Mouse (Mus musculus) adrenal gland, adult (tissue): ENCODE data around the gene Tff3.

ENCODE experiments used
- DNase-seq, 2 experiments: peaks; one replicate each; pipeline ENCODE4 v3.0.0; 2022 to 2023; ENCODE audit warnings: low spot score in 1 of 2; ENCODE audit not compliant: inconsistent age in 2 of 2

The Tff3 gene

DNA sequence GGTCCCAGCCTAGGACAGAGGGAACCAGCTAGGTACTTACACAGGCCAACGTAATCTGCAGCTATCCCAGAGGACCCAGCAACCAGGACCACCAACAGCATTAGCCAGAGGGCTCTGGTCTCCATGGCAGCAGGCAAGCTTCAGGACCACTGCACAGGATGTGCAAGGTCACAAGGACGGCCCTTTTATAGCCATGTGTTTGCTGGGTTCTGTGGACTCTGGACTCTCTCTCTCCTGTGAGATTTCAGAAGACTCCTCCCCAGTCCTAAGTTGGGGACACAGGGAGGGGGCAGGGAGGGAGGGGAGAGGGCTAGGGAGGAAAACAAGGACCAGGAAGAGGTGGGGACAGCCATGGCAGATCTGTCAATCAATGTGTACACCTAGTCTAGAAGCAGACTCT is at the start of gene Tff3:
Tff3 (minus strand) TSS at position 195 of the 400 bp plus-strand sequence.
- no peak for DNase-seq

DNA sequence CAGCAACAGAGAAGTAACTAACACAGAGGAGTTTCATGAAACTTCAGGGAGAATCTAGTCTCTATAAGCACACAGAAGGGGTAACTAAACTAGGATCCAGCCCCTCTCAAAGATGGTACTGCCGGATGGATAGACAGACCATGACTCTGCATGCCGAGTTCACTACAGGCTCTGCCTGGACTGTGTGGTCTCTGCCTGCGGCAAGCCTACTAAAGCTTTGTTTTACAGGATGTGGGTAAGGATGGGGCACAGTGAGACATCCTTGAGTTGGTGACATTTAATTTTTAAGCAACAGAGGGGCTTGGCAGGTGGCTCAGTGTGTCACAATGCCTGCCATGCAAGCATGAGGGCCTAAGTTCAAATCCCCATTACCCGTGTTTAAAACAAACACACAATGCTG is 46.9 kb upstream of the Tff3 start:
- no peak for DNase-seq

DNA sequence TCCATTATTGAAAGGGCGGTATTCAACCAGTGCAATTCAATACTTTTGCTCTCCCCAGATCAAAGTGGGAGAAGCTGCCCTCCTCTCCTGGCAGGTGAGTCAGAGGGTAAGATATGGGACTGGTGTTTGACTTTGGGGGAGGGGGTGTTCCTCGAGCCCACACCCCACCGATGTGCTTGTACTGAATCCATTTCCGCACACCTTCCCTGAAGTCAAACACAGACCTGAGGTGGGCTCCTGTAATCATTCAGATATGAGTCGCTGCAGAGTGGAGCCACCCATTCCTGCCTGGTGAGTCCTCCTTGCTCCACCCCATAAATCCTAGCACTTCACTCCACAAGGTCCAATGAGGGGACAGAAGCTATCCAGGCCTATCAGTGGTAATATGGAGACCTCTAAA is 40.4 kb upstream of the Tff3 start:
- no peak for DNase-seq

DNA sequence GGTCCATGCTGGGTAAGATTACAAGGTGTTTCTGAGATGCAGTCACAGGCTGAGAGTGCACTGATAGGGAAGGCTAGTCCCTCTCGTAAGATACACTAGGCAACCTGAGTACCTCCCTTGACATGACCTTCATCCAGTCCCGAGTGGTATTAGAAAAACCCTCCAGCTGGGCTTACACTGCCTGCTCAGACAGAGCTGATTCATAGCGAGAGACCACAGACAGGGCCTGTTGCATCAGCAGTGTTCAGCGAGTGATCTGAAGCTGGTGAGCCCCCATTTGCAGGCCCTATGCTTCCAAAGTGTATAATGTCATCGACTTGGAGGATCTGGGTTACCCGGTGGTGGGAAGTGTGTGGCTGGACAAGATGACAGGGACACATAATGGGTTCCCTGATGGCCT is 35.7 kb upstream of the Tff3 start, which contains the start of gene Tff1:
Tff1 (minus strand) TSS at position 151 of the 400 bp plus-strand sequence.
- no peak for DNase-seq

DNA sequence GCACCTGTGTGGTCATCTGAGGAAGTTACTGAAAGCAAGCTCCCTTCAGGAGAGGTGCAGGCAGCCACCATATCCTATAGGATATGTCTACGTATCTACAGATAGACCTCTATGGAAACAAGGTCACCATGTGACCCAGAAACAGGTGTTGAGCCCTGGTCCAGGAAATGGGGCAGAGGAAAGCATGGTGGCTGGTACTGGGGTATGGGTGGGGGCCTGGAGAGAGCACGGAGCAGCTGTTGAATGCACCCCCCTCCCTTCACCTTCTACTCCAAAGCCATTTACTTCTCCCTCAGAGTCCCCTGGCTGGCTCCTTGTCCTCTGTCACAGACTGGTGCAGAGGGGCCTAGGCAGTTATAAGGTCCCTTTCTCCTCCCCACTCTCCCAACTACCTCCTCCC is 34.4 kb upstream of the Tff3 start:
- DNase-seq, result no peak

DNA sequence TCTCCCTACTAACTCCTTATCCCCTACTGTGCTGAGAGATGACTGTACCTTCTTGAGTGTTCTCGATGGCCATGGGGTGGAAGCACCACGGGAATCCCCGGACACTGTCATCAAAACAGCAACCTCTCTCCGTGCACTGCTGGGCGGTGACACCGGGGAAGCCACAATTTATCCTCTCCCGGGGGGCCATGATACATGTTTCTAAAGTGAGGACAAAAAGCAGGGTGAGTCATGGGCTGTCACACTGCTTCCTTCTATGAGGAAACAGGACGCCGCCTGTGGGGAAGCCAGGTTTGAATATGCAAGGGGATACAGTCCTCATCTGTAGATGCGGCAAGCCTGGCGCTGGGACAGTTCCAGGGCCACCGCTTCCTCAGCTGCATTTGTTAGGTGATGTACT is 33.2 kb upstream of the Tff3 start:
- DNase-seq, result peak; percentile 20 to 31

DNA sequence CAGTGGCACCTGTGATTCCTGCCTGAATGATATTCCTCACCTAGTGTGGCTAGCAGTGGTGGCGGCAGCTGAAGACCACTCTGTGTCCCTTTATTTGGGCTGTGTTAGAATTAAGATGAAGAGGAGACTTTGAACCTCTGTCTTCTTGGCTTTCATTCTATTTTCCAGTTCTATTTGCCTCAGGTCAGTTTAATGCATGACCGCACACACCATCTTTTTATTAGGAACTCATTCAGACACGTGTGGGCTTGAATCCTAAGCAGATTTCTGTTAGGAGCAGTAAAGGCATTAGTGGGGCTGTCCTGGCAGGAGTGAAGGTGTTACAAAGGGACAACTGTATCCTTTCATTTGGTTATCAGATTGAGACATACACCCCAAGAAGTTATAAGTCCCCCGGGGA is 30.8 kb upstream of the Tff3 start:
- DNase-seq, result no peak

DNA sequence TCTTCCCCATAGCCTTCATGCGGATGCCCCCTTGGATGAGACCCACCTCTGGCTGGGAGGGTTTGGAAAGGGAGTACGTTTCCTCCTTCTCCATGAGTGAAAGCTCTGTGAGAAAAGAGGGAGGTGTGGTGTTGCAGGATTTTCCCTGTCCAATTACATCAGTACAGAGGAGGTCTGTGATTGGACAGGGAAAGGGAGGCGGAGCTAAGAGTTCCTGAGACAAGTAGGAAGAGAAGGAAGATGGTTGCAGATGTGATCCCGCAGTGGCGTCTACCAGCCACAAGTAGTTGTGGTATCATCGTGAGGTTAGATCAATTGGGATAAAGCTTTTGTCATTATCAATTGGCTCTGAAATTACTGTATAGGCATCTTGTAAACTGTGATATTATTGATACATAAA is 28.5 kb upstream of the Tff3 start:
- no peak for DNase-seq

DNA sequence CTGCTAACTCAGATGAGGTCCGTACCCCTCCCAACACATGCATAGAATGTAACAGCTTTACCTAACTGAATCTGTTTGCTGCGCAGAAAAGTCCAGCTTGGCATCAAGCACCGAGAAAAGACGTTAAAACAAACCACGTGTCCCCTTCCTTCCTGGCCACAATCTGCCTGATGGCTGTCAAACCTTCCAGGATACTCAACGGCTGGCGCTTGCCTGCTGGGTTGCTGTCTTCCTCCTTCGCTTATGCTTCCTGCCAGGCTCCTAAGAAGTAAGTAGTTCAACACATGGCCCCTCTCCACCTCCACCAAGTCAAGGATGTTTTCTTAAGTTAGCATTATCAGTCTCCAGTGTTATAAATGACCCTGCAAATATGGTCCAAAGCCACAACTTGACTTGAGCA is 24.3 kb upstream of the Tff3 start:
- no peak for DNase-seq

DNA sequence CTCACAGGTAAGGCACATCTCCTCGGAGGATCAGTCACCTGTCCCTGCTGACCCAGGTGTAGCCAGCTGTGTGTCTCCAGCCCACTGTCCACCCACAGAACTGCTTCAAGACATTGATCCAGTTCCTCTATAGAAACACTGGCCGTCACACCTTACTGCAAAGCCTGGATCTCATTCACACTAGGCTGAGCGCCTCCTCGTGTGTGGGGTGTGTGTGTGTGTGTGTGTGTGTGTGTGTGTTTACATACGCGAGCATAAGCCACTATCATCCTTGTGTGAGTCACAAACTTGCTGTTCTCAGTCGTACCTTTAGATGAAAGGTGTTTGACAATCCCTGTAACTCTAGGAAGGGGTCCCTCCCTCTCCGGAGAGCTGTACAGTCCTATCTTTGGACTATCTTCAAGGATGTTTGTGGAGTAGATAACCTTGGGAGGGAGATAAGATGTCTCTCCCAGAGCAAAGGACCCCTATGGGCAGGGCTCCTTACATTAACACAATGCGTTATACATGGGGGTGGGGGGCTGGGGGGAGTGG is 23.6 kb upstream of the Tff3 start:
- DNase-seq, result no peak

DNA sequence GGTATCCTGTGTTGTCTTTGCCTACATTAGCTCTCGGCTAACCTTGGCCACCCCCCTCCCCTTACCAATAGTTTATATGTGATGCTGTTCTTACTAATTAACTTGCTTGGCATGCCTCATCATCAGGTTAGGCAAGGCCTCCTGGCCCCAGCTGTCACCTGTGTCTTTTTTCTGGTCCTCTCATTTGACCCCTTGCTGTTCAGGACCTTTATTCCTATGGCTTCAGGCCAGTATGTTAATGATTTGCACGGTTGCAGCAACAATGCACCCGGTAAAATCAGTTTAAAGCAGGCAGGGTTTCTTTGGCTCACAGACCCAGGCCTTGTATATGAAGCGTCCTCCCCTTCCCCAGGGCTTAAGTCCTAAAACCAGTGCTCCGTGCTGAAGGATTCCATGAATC is 23.1 kb upstream of the Tff3 start:
- no peak for DNase-seq

DNA sequence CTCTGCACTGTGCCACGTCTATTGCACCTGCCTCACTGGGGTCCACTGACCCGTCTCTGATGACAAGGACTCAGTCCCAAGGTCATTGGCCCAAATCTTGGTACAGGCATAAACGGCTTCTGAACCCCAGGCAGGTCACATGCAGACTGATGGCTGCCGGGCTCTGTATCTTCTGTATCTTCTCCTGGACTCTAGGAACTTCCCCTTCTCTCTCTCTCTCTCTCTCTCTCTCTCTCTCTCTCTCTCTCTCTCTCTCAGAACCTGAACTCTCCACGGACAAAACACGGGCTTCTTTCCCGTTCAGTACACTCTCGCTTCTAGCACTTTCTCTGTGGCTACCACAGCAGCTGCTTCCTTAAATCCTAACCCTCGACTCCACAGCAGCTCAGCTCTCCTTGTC is 16.6 kb upstream of the Tff3 start:
- no peak for DNase-seq

DNA sequence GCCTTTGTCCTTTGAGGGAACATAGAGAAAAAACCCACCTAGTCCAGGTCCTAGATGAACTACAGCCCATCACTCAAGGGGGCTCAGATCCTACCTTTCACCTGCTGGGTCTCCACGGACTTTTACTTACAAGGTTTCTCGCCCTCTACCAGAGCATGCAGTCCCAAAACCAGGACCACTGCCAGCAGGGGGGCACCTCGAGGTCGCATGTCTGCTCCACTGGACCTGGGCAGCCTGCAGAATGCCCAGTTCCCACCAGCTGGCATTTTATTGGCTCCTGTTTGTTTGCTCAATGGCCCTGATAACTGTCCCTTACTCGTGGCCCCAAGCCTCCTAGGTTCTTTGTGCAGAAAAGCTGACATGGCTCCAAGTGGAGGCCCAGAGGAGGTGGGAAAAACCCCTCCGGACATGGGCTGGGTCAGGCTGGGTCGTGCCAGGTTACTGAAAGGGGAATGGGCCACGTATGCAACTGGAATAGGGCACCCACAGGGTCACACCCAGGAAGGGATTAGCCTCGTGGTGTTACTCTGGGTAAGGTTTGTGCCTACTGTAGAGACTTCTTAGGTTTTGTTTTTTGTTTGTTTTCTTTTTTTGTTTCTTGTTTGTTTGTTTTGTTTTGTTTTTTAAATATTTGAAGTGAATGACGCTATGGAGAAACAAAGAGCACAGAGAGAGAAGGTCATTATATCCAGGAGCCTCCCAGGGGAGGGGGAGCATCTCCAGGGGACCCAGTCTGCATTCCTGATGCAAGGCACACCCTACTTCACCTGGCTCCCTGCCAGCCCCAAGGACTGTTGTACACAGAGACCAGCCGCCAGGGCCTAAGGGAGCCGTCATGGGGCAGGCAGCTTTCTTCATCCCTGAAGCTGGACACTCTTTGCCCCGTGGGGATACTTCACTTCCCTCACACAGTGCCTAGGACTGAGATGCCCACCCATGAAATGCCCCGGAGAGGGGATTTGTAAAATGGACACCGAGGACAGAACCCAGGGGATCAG is 14.9 kb upstream of the Tff3 start, which contains the start of gene Tff2:
Tff2 (minus strand) TSS at position 243 of the 998 bp plus-strand sequence.
- no peak for DNase-seq

DNA sequence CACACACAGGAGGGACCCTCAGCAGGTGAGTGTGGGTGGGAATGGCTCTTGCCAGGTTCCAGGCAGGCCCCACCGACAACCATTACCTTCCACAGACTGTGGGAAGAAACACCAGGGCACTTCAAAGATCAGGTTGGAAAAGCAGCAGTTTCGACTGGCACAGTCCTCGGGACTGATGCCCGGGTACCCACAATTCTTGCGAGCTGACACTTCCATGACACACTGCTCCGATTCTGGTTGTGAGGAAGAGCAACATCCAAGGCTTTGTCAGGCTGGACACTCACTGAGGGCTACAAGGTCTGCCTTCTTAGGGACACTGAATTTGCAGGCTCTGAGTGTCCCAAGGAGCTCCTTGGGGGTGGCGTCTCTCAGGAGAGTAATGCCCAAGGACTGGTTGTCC is 12.7 kb upstream of the Tff3 start:
- peak; percentile 37 to 71 for DNase-seq

DNA sequence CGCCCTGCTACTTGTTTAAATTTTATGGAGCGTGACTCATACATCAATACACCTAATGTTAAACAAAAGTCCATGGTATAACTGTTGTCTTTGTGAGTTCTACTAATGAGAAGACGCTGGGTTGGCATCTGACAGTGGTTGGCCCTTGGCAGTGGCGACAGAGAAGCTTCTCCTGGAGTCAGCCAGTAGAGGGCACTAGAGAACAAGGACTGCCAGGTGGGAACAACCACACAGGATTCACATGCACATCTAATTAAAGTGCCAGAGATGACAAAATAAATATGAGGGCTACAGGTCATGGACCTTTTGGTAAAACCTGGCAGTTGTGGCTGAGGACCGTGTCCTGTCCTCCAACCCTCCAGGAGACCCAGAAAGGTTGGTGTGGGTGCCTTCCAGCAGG is 9.0 kb upstream of the Tff3 start:
- peak; percentile 54 to 86 for DNase-seq

DNA sequence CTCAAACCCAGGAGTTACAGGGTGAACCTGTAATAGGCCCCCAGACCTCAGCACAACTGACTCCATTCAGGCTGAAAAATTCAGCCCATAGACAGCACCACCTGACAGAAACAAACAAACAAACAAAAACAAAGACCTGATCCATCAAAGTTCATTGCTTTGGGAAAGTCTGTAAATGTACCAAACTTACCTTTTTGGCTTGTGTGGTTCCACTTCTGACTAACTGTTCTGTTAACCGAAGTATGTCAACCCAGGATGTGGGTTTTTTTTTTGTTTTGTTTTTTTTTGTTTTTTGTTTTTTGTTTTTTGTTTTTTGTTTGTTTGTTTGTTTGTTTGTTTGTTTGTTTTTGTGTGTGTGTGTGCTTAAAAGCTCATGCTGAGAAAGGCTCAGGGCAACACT is 7.4 kb upstream of the Tff3 start:
- DNase-seq, result no peak

DNA sequence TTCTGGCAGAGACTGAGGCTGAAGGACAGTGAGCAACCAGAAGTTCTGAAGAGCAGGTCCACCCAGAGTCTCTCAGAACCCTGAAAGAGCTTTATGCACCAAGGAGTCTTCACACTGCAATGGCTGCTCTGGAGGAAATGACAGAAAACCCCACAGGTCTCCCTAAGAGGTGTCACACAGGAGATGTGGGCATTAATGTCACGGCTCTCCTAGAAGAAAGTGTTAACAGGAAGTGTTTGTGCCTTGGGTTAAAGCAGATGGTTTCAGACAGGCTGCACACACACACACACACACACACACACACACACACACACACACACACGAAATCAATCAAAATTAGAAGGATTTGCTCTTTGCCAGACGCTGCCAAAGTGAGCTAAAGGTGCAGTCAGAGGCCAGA is 6.8 kb upstream of the Tff3 start:
- no peak for DNase-seq

DNA sequence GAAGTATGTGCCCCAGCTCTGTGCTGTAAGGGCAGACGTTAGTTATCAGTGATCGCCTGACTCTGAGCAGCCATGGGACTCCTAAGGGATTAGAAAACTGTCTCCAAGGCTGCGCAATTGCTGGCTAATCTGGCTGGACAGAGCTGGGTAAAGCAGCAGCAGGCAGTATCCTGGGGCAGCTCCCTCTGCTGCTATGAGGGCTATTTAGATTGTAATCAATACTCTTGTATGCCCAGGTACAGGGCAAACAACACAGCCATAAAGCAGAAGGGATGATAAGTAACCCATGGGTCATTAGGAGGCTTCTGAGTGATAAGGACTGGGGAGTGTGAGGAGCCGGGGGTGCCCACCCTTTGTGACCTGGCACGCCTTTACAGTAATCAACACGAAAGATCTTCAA is 5.5 kb upstream of the Tff3 start:
- no peak for DNase-seq

DNA sequence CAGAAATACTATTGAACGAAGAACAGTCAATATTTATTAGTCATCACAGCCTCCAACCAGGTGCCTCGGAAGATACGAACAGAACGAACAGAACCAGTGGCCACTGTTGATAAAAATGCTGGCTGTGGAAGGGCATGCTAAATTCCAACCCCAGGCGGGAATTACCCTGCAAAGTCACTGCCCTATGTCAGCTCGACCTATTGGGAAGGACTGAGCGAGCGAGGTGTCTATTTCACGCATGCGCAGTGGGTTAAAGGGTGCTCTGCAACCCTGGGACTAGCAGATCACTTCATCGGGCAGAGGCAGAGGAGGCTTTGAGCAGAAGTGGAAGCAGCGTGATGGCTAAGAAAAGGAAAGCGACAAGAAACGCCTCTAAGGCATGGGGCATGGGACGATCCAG is 4.3 kb upstream of the Tff3 start:
- no peak for DNase-seq

DNA sequence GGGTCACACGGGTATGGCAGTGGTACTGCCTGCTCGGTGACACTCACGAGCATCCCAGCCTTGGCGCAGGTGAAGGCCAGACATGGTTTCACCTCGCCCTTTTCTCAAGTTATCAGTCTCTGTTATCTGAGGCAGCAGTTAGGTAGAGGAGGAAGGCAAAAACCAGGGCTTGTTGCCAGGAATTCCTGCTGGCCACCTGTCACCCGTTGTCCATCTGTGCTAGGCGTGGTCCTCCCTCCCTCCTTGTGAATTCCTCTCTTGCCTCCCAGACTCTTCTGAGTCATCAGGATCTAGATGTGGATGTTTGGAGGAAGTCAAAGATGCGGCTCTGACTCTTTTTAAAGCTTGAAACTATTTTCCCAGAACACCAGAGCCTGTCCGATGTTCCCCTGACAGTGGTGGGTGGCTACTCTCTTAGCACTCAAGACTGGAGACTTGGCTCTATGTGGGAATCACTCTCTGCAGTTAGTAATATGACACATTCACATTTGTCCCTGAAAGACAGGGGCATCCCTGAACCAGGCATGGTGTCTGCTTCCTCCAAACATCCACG is 1.9 kb upstream of the Tff3 start:
- no peak for DNase-seq

DNA sequence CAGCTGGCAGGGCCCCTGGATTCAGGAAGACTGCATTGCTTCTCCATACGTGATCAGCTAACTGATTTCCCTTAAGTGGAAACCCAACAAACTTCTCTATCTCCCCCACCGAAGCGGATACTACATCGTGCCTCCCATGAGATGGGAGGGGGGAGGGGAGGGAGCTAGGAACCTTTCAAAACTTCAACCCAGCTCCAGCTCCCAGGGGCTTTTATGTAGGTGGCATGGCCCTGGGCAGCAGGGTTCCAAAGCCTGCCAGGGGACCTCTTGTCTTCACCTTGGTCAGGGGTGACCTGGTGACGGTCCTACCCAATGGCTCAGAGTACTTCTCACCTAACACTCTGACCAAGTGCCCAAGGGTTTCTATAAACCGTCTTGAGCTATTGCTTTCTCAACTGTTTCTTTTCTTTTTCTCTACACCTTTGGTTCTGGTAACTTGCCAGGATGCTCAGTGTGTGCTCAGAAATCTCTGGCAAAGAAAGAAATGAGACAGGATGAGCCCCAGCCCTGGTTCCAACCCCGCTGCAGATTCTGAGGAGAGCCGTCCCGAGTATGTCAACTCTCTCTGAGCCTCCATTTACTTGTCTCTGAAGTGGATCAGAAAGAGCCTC is 633 bp downstream of the Tff3 start:
- no peak for DNase-seq
